Comparison of ENCODE assay signal across 9 mouse cellular contexts in genomic region chr14:50833964-50834363, GRCm38 (mm10). TPM values are rescaled to one million over a fixed set of nuclear protein-coding genes. Genes with fewer than 3 reads are reported as not detected.
A peak's percentile ranks its signal among the peaks of the same experiment; 100 is the strongest.
DNase-seq lines count a peak whose midpoint lies in the region; ATAC-seq lines count a peak whose summit lies in the region.
"Had no signal": no experiment of that assay in that cellular context is flagged by ENCODE, and none has a peak within 500 bp of the region (broad histone marks: within the 10 kb centered on the region; RNA-seq: fewer than 3 reads in every experiment).

No protein-coding gene starts in this region.

- intact Hi-C loops in left cerebral cortex, postnatal 14 days (cut with DNase I): no loop called here

- no peaks in the 10 kb centered on the region for H3K36me3 ChIP-seq in liver, embryonic 13.5 days
- 0 out of 2 replicates have a peak, but pooled peaks cover 7% of the 10 kb centered on the region for H3K36me3 ChIP-seq in hindbrain, embryonic 12.5 days

- no peak overlapping the region for H3K4me2 ChIP-seq in liver, embryonic 13.5 days
- H3K4me2 ChIP-seq in hindbrain, embryonic 12.5 days (replicated peaks): no peak overlapping the region
- H3K4me2 ChIP-seq: heart, embryonic 13.5 days had no signal

- H3K27ac ChIP-seq in liver, embryonic 13.5 days: no peak overlapping the region
- no peak overlapping the region for H3K27ac ChIP-seq in hindbrain, embryonic 12.5 days
- H3K27ac ChIP-seq: heart, embryonic 13.5 days had no signal

- H3K9me3 ChIP-seq in liver, embryonic 13.5 days (replicated peaks): no peaks in the 10 kb centered on the region
- H3K9me3 ChIP-seq in hindbrain, embryonic 12.5 days (replicated peaks): no peaks in the 10 kb centered on the region
- H3K9me3 ChIP-seq: heart, embryonic 13.5 days had no signal

- no peaks in the 10 kb centered on the region for H3K27me3 ChIP-seq in liver, embryonic 13.5 days
- no peaks in the 10 kb centered on the region for H3K27me3 ChIP-seq in hindbrain, embryonic 12.5 days
- H3K27me3 ChIP-seq: heart, embryonic 13.5 days had no signal

- H3K9ac ChIP-seq in liver, embryonic 13.5 days: no peak overlapping the region
- no peak overlapping the region for H3K9ac ChIP-seq in hindbrain, embryonic 12.5 days
- H3K9ac ChIP-seq: heart, embryonic 13.5 days had no signal

- DNase-seq in left cerebral cortex, postnatal 14 days (ENCODE audit: low spot score in 2 of 2): peak; percentile 14 to 23
- DNase-seq in left cerebral cortex, adult 8-10 months (ENCODE audit: low spot score in 2 of 2): no peak
- peak; percentile 54 for DNase-seq in cerebellum, adult 11-12 months
- DNase-seq in liver, embryonic 13.5 days: no peak
- DNase-seq in spleen, postnatal 4 days (ENCODE audit: low spot score in 2 of 2): peak; percentile 28 to 62
- DNase-seq in kidney, adult 11 months: no peak
- DNase-seq in urinary bladder, adult 2 months (ENCODE audit: low spot score): no peak

- 42% methylated on average over 10 of the region's 10 CpGs for WGBS in liver, embryonic 13.5 days (ENCODE audit: insufficient replicate concordance)
- 85% methylated on average over 10 of the region's 10 CpGs for WGBS in hindbrain, embryonic 12.5 days

- peak; percentile 57 for ATAC-seq in liver, embryonic 13.5 days (ENCODE audit: low read depth)
- ATAC-seq in hindbrain, embryonic 12.5 days (ENCODE audit: low FRiP score): no peak

- no peak overlapping the region for H3K4me3 ChIP-seq in liver, embryonic 13.5 days (replicated peaks)
- no peak overlapping the region for H3K4me3 ChIP-seq in hindbrain, embryonic 12.5 days
- H3K4me3 ChIP-seq: heart, embryonic 13.5 days had no signal

- no peaks in the 10 kb centered on the region for H3K4me1 ChIP-seq in liver, embryonic 13.5 days (replicated peaks)
- H3K4me1 ChIP-seq in hindbrain, embryonic 12.5 days: no peaks in the 10 kb centered on the region
- H3K4me1 ChIP-seq: heart, embryonic 13.5 days had no signal

RNA-seq across cellular contexts. Expression of gene Parp2, which starts 26.3 kb away (rescaled TPM):
- 10 to 100 TPM; 25.5 to 29.8 TPM for total RNA-seq in left cerebral cortex, postnatal 14 days (2021)
- total RNA-seq in left cerebral cortex, adult 8-10 months (2022): 10 to 100 TPM; 20.9 to 28.0 (median 25.9) TPM
- 39.5 and 43.8 TPM in 2 replicates for polyA plus RNA-seq in liver, embryonic 13.5 days (2015; fragmentation: Nextera tagmentation; extraction: Ambion mirVana)
- 50.8 and 50.9 TPM in 2 replicates for polyA plus RNA-seq in hindbrain, embryonic 12.5 days (2016; fragmentation: Nextera tagmentation; extraction: Ambion mirVana)
- polyA plus RNA-seq in urinary bladder, adult 2 months (2012; rRNA removed): 55.8 and 64.0 TPM in 2 replicates

RNA-seq across cellular contexts. Expression of gene Ccnb1ip1, which starts 26.4 kb away (rescaled TPM):
- not detected for total RNA-seq in left cerebral cortex, postnatal 14 days (2021)
- total RNA-seq in left cerebral cortex, adult 8-10 months (2022): under 1 TPM in 2 of 4 experiments, not detected in 2; 0.24 to 0.32 TPM
- polyA plus RNA-seq in liver, embryonic 13.5 days (2015; fragmentation: Nextera tagmentation; extraction: Ambion mirVana): not detected in 2 replicates
- 0.46 TPM in 1 of 2 replicates, not detected in the other for polyA plus RNA-seq in hindbrain, embryonic 12.5 days (2016; fragmentation: Nextera tagmentation; extraction: Ambion mirVana)
- polyA plus RNA-seq in urinary bladder, adult 2 months (2012; rRNA removed): not detected in 2 replicates
- polyA plus RNA-seq: heart, embryonic 13.5 days had no signal

RNA-seq across cellular contexts. Expression of gene Tep1, which starts 36.4 kb away (rescaled TPM):
- 1 to 10 TPM; 2.2 to 2.6 TPM for total RNA-seq in left cerebral cortex, postnatal 14 days (2021)
- 1 to 10 TPM; 4.4 to 7.1 (median 5.7) TPM for total RNA-seq in left cerebral cortex, adult 8-10 months (2022)
- 2.2 and 2.5 TPM in 2 replicates for polyA plus RNA-seq in liver, embryonic 13.5 days (2015; fragmentation: Nextera tagmentation; extraction: Ambion mirVana)
- 6.3 and 6.7 TPM in 2 replicates for polyA plus RNA-seq in hindbrain, embryonic 12.5 days (2016; fragmentation: Nextera tagmentation; extraction: Ambion mirVana)
- polyA plus RNA-seq in urinary bladder, adult 2 months (2012; rRNA removed): 25.3 and 29.5 TPM in 2 replicates

RNA-seq across cellular contexts. Expression of gene Ttc5, which starts 48.6 kb away (rescaled TPM):
- 10 to 100 TPM; 64.7 to 68.3 TPM for total RNA-seq in left cerebral cortex, postnatal 14 days (2021)
- 10 to 100 TPM; 49.2 to 55.3 (median 52.1) TPM for total RNA-seq in left cerebral cortex, adult 8-10 months (2022)
- polyA plus RNA-seq in liver, embryonic 13.5 days (2015; fragmentation: Nextera tagmentation; extraction: Ambion mirVana): 21.5 and 22.3 TPM in 2 replicates
- polyA plus RNA-seq in hindbrain, embryonic 12.5 days (2016; fragmentation: Nextera tagmentation; extraction: Ambion mirVana): 97.7 and 105 TPM in 2 replicates
- polyA plus RNA-seq in urinary bladder, adult 2 months (2012; rRNA removed): 46.3 and 58.6 TPM in 2 replicates

Comparison
In these comparisons a context has a peak if more than half of its experiments do, and no peak if none do; other contexts are left out.
1. DNase-seq: peak in left cerebral cortex, postnatal 14 days (2 of 2), cerebellum, adult 11-12 months (single experiment) and spleen, postnatal 4 days (2 of 2); none in left cerebral cortex, adult 8-10 months (0 of 2), liver, embryonic 13.5 days (single experiment), kidney, adult 11 months (single experiment) and urinary bladder, adult 2 months (single experiment).